8 mouse cellular contexts compared by ENCODE assay signal in the genomic region with DNA sequence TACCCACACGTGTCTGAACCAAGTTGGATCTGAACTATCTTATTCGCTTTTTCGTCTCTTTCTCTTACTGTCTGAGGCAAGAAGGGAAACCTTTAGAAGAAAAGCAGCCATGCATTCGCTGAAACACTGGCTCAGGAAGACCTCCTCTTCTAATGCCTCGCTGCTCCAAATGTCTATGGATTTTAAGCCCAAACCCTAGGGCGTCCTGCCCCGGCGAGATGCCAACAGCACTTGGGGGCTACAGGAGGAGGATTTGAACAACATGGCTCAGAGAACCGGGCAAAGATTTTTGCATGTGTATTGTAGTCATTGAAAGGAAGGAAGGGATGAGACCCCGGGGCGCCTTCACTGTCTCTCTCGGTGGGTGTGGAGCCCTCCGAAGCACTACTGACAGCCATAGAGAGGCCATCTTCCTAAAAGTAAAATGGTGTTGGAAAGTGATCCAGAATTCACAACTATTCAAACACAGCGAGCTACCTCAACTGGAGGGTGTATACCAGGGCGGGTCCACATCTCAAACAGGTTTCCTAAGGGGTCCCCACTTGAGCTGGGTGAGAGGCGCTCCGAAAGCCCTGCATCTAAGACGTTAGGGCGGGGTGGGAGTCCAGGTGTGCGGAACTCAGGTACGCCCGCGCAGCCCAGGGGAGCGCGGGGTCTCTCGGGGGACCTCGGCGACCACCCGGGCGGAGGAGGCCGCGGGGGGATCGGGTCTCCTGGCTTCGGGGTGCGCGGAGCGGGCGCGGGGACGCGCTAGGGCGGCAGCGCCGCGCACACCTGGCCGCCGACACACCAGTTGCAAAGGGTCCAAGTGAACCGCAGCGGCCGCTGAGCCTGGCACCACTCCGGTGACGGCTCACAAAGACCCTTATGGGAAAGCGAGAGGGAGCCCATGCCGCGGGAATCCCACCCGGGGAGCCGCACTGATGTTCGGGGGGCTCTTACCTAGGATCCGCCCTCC. TPM values are rescaled to one million over a fixed set of nuclear protein-coding genes. Genes with fewer than 3 reads are reported as not detected.
DNase-seq lines count a peak whose midpoint lies in the region; ATAC-seq and TF ChIP-seq lines count a peak whose summit lies in the region.

No protein-coding gene starts in this region.

- peak; percentile 10; the same call in 1 of the 2 replicates for ATAC-seq in heart, postnatal 0 days (ENCODE audit: insufficient read depth, low read depth)
- ATAC-seq in limb, embryonic 13.5 days (ENCODE audit: low FRiP score, low read depth): peak; percentile 8; the same call in 1 of the 2 replicates

- H3K9me3 ChIP-seq in heart, postnatal 0 days (replicated peaks; ENCODE audit: control insufficient read depth, low read length): peaks cover 4% of the 10 kb centered on the region; the same call in 1 of the 2 replicates
- no peaks in the 10 kb centered on the region for H3K9me3 ChIP-seq in limb, embryonic 13.5 days

- peak overlapping the region; percentile 97 for H3K4me3 ChIP-seq in heart, postnatal 0 days (ENCODE audit: low read depth, low read length)
- peak overlapping the region; percentile 80 for H3K4me3 ChIP-seq in limb, embryonic 13.5 days

- H3K9ac ChIP-seq in heart, postnatal 0 days (replicated peaks; ENCODE audit: low read depth, low read length): peak overlapping the region; percentile 74
- H3K9ac ChIP-seq in limb, embryonic 13.5 days: peak overlapping the region; percentile 82

- H3K27me3 ChIP-seq in heart, postnatal 0 days (ENCODE audit: control insufficient read depth, insufficient read depth, low read length): no peaks in the 10 kb centered on the region
- H3K27me3 ChIP-seq in limb, embryonic 13.5 days: peaks cover 13% of the 10 kb centered on the region; the same call in 1 of the 2 replicates

- DNase-seq in heart, adult 11 months: peak; percentile 92
- no peak for DNase-seq in heart, postnatal 25 days (ENCODE audit: low spot score)
- peak; percentile 40 for DNase-seq in ES-CJ7 (ENCODE audit: low read depth, low spot score)
- DNase-seq in cerebellum, postnatal 25 days: peak; percentile 78 to 85
- peak; percentile 12 for DNase-seq in heart, postnatal 0 days (ENCODE audit: low spot score)
- DNase-seq in neural tube, embryonic 10.5 days (ENCODE audit: extremely low spot score, low spot score): peak; percentile 30
- DNase-seq in left cerebral cortex, adult 11 months (ENCODE audit: low spot score): no peak

- TF ChIP-seq CTCF in heart, postnatal 0 days (IDR thresholded peaks at IDR 0.05; ENCODE audit: low read depth): no peak

- intact Hi-C loops in heart, postnatal 25 days (cut with DNase I): loop anchor here (2.0 to 5.0 kb wide), 4 partner anchors 76 to 191 kb away; no protein-coding TSS in a partner anchor

- no peaks in the 10 kb centered on the region for H3K4me1 ChIP-seq in heart, postnatal 0 days (ENCODE audit: control insufficient read depth, insufficient read depth)
- H3K4me1 ChIP-seq in limb, embryonic 13.5 days: peaks cover 19% of the 10 kb centered on the region

- no peaks in the 10 kb centered on the region for H3K36me3 ChIP-seq in heart, postnatal 0 days (replicated peaks; ENCODE audit: control insufficient read depth, insufficient read depth, low read length)
- no peaks in the 10 kb centered on the region for H3K36me3 ChIP-seq in limb, embryonic 13.5 days

- H3K27ac ChIP-seq in heart, postnatal 0 days (ENCODE audit: low read depth): peak overlapping the region; percentile 47
- H3K27ac ChIP-seq in limb, embryonic 13.5 days: no peak overlapping the region

- WGBS in heart, postnatal 0 days: 2% methylated on average over 56 of the region's 59 CpGs
- WGBS in limb, embryonic 13.5 days: 1% methylated on average over 56 of the region's 59 CpGs

- peak overlapping the region; percentile 94 for H3K4me2 ChIP-seq in heart, postnatal 0 days (ENCODE audit: low read depth, low read length)
- peak overlapping the region; percentile 93 for H3K4me2 ChIP-seq in limb, embryonic 13.5 days (replicated peaks)

- no peak for TF ChIP-seq EP300 in heart, postnatal 0 days (IDR thresholded peaks at IDR 0.05; ENCODE audit: low read depth)

RNA-seq across cellular contexts. Expression of gene Eps8, which starts 6.3 kb away (rescaled TPM):
- total RNA-seq in heart, postnatal 25 days (2021): 10 to 100 TPM; 14.0 to 17.9 TPM
- total RNA-seq in heart, postnatal 0 days (2014; rRNA removed; ENCODE audit: low replicate concordance): 12.5 and 24.4 TPM in 2 replicates
- 15.1 and 16.9 TPM in 2 replicates for polyA plus RNA-seq in heart, postnatal 0 days (2015; fragmentation: Nextera tagmentation; extraction: Ambion mirVana)
- polyA plus RNA-seq in limb, embryonic 13.5 days (2015; fragmentation: Nextera tagmentation; extraction: Ambion mirVana): 29.2 and 31.9 TPM in 2 replicates

Comparison
In these comparisons a context has a peak if more than half of its experiments do, and no peak if none do; other contexts are left out.
1. DNase-seq: peak in heart, adult 11 months (single experiment), ES-CJ7 (single experiment), cerebellum, postnatal 25 days (2 of 2), heart, postnatal 0 days (single experiment) and neural tube, embryonic 10.5 days (single experiment); none in heart, postnatal 25 days (single experiment) and left cerebral cortex, adult 11 months (single experiment).